Mouse (Mus musculus): ENCODE measurements around the gene Odf3.

- TF ChIP-seq POLR2A (IDR thresholded peaks at IDR 0.05; ENCODE audit: borderline replicate concordance, insufficient read depth, low read length) (no peak), CTCF (IDR thresholded peaks at IDR 0.05; ENCODE audit: borderline replicate concordance, insufficient read depth, low read depth, low read length) (no peak)
These were observed 50.3 kb downstream of the Odf3 start for GRCm38 (mm10) chr7:140897863-140898262.

All from cerebellum, adult 2 months (tissue).